Mouse (Mus musculus): Measurements from ENCODE around the gene Acadvl. TPM values are rescaled to one million over a fixed set of nuclear protein-coding genes. Genes with fewer than 3 reads are reported as not detected.

The Acadvl gene
- polyA plus RNA-seq, 1 experiment: 3.2 TPM

DNA sequence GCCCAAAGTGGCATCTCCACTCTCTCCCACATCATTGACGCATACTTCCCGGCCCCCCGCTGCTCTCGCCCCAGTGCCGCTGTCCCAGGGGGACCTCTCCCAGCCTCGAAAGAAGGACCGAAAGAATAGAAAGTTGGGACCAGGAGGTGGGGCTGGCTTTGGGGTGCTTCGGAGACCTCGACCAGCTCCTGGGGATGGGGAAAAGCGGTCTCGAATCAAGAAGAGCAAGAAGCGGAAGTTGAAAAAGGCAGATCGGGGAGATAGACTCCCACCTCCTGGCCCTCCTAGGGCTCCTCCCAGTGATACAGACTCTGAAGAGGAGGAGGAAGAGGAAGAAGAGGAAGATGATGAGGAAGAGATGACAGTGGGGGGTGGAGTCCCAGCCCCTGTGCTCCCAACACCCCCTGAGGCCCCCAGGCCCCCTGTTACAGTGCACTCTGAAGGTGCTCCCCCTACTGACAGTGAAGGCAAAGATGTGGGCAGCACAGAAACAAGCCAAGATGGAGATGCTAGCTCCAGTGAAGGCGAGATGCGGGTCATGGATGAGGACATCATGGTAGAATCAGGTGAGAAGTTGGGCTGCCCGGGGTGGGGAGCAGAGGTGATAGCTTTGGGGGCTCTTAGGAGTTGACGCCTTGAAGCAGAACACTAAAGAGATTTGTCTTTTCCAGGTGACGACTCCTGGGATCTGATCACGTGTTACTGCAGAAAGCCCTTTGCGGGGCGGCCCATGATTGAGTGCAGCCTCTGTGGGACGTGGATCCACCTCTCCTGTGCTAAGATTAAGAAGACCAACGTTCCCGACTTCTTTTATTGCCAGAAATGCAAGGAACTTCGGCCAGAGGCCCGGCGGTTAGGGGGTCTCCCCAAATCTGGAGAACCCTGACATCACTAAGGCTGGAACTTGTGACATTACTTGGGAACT lies 16.4 kb downstream of the Acadvl start:
- Histone ChIP-seq H3K4me3 (replicated peaks) (peak overlapping the region; percentile 85), H3K36me3 (ENCODE audit: control insufficient read depth) (peaks cover 46% of the 10 kb centered on the region), H3K4me1 (ENCODE audit: control insufficient read depth) (peaks cover 74% of the 10 kb centered on the region), H3K9me3 (ENCODE audit: control insufficient read depth, low read length) (no peaks in the 10 kb centered on the region), H3K27me3 (ENCODE audit: control insufficient read depth) (no peaks in the 10 kb centered on the region)
- TF ChIP-seq TAL1 (IDR thresholded peaks at IDR 0.05; ENCODE audit: low read length) (no peak), GATA1 (IDR thresholded peaks at IDR 0.05; ENCODE audit: low read length) (no peak)

DNA sequence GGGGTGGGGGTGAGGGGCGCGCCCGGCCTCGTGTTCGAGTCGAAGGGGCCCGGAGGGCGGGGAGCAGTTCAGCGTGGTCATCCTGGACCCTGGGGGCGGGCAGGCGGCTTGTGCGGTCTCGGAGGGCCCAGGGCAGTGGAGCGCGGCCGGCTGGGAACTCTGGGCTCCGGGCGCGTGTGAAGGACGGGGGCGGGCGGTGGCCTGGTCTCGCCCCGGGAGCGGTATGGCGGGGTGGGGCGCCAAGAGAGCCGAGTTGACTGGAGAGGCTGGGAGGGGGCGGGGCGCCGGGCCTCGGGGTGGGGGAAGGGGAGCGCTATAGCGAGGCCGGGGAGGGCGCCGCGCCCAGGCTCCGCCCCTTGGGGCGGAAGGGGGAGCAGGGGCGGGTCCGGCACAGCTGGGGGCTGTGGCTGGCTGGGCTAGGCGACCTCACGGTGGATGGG lies 18.1 kb downstream of the Acadvl start:
- Histone ChIP-seq H3K27me3 (ENCODE audit: control insufficient read depth) (no peaks in the 10 kb centered on the region), H3K4me3 (replicated peaks) (peak overlapping the region; percentile 85), H3K4me1 (ENCODE audit: control insufficient read depth) (peaks cover 75% of the 10 kb centered on the region), H3K36me3 (ENCODE audit: control insufficient read depth) (peaks cover 60% of the 10 kb centered on the region), H3K9me3 (ENCODE audit: control insufficient read depth, low read length) (no peaks in the 10 kb centered on the region)
- no peak for TF ChIP-seq TAL1 (IDR thresholded peaks at IDR 0.05; ENCODE audit: low read length)
- no peak for TF ChIP-seq GATA1 (IDR thresholded peaks at IDR 0.05; ENCODE audit: low read length)

DNA sequence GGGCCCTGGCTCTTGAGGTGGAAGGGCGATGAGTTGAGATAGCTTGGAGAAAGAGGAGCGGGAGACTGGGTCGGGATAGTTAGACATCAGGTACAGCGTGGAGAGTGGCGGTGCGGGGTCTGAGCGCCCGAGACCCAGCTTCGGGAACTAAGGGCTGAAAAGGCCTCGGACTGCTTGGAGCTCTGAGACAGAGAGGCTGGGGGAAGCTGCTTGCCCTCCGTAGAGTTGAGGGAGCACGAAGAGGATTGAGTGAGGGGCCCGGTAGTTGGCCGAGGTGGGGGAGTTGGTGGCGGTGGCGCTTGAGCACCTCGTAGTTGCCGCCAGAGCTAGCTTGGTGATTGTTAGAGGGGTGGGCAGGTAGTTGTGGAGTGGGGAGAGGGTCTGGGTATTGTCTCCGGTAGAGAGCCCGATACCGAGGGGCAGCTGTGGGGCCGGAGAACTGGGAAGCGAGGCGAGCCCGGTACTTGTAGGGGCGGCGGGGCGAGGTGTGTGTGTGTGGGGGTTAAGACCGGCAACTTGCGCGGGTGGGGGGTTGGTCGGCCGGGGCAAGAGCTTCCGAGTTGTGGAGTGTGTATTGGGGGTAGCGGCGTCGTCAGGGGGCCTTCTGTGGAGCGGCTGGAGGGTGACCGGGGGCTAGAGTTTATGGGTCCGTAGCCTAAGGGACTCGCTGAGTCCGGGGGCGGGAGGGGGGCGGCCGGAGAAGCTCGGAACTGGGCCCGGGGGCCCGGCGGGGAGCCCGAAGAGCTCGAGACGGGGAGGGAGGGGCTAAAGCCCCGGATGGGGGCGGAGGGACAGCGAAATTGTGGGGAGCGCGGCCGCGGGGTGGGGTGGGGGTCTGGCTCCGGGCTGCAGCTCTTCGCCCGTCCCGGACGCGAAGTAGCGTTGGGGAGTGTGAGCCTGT lies 18.8 kb downstream of the Acadvl start:
- Histone ChIP-seq H3K4me1 (ENCODE audit: control insufficient read depth) (peaks cover 71% of the 10 kb centered on the region), H3K4me3 (replicated peaks) (peak overlapping the region; percentile 85), H3K36me3 (ENCODE audit: control insufficient read depth) (peaks cover 59% of the 10 kb centered on the region), H3K9me3 (ENCODE audit: control insufficient read depth, low read length) (no peaks in the 10 kb centered on the region), H3K27me3 (ENCODE audit: control insufficient read depth) (no peaks in the 10 kb centered on the region)
- TF ChIP-seq TAL1 (IDR thresholded peaks at IDR 0.05; ENCODE audit: low read length): no peak
- TF ChIP-seq GATA1 (IDR thresholded peaks at IDR 0.05; ENCODE audit: low read length): no peak

DNA sequence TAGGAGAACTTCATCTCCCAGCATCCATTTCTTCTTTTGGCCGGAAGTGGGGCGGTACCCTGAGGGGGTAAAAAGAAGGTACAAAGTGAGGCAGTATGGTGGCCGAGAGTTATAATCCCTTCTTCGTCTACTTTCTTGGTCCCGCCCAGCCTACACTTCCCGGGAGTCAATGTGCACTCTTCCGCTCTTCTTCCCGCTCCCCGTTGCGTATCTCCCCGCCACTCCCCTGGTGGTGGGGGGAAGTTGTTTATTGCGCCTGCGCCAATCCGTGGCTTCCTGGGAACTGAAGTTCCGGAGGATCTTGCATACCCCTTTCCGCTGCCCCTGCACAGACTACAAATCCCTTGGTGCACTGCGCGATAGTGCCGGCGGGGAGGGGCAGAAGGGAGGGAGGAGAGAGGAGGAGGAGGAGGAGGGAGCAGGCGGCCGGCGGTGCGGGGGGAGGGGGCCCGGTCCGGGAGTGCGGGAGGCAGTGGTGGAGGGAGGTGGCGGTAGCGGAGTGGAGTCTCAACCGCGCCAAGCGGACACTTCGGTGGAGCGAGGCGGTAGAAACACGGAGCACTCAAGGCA lies 19.7 kb downstream of the Acadvl start, which contains the start of gene Phf23:
Phf23 (plus strand) TSS at position 387 of the 570 bp plus-strand sequence.
- Histone ChIP-seq H3K36me3 (ENCODE audit: control insufficient read depth) (peaks cover 59% of the 10 kb centered on the region), H3K4me1 (ENCODE audit: control insufficient read depth) (peaks cover 70% of the 10 kb centered on the region)
- no peak for TF ChIP-seq GATA1 (IDR thresholded peaks at IDR 0.05; ENCODE audit: low read length)
- TF ChIP-seq TAL1 (IDR thresholded peaks at IDR 0.05; ENCODE audit: low read length): no peak

DNA sequence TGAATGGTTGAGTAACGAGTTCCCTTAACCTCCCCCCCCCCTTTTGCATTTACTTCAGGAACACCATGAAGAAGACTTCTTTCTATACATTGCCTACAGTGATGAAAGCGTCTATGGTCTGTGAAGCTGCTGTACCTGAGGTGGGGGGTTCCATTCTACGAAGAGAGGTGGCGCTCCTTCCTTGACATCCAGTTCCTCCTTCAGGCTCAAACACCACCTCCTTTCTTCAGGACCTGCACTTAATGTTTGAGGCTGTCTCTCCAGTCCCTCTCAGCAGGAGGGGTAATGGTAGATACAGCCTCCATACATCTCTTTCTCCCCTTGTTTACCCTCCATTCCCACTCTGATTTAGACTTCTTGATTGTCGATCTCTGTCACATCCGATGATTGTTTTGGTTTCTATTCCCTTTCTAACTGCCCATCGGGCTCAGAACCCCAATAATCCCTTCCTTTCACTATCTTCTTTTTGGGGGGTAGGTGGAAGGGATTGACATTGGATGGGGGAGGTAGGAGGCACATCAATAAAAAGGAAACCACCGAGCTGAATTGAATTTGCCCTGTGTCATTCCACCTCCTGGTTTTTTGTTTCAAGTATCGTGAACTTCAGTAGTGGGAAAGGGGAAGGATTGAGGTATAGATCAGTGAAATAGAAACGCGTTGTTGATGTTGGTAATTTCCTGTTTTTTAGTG lies 20.7 kb downstream of the Acadvl start:
- Histone ChIP-seq H3K4me1 (ENCODE audit: control insufficient read depth) (peaks cover 69% of the 10 kb centered on the region), H3K36me3 (ENCODE audit: control insufficient read depth) (peaks cover 57% of the 10 kb centered on the region), H3K9me3 (ENCODE audit: control insufficient read depth, low read length) (no peaks in the 10 kb centered on the region), H3K4me3 (replicated peaks) (peak overlapping the region; percentile 85), H3K27me3 (ENCODE audit: control insufficient read depth) (no peaks in the 10 kb centered on the region)
- TF ChIP-seq TAL1 (IDR thresholded peaks at IDR 0.05; ENCODE audit: low read length): no peak
- no peak for TF ChIP-seq GATA1 (IDR thresholded peaks at IDR 0.05; ENCODE audit: low read length)

More for the DNA sequence above, 19.7 kb downstream of the Acadvl start, which contains the start of gene Phf23:
- no peaks in the 10 kb centered on the region for H3K9me3 ChIP-seq (ENCODE audit: control insufficient read depth, low read length)
- peak within 1 kb of the TSS; percentile 85 for H3K4me3 ChIP-seq (replicated peaks)
- H3K27me3 ChIP-seq (ENCODE audit: control insufficient read depth): no peaks in the 10 kb centered on the region

DNA sequence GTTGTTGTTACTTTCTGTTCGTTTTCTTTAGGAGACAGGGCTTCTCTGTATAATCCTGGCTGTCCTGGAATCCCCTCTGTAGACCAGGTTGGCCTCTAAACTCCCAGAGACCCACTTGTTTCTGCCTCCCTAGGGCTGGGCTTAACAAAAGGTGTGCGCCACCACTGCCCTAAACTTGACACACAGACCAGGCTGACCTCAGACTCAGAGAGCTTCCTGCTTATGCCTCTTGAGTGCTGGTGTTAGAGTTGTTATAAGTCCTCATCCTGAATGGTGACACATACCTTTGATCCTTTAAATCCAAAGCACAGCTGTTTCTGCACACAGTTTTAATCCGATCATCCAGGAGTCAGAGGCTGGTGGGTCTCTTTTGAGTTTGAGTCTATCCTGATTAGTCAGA lies 22.3 kb downstream of the Acadvl start:
- TF ChIP-seq GATA1 (IDR thresholded peaks at IDR 0.05; ENCODE audit: low read length): no peak
- TF ChIP-seq TAL1 (IDR thresholded peaks at IDR 0.05; ENCODE audit: low read length): no peak
- Histone ChIP-seq H3K4me3 (replicated peaks) (peak overlapping the region; percentile 86), H3K4me1 (ENCODE audit: control insufficient read depth) (peaks cover 54% of the 10 kb centered on the region), H3K36me3 (ENCODE audit: control insufficient read depth) (peaks cover 57% of the 10 kb centered on the region), H3K27me3 (ENCODE audit: control insufficient read depth) (no peaks in the 10 kb centered on the region), H3K9me3 (ENCODE audit: control insufficient read depth, low read length) (no peaks in the 10 kb centered on the region)

DNA sequence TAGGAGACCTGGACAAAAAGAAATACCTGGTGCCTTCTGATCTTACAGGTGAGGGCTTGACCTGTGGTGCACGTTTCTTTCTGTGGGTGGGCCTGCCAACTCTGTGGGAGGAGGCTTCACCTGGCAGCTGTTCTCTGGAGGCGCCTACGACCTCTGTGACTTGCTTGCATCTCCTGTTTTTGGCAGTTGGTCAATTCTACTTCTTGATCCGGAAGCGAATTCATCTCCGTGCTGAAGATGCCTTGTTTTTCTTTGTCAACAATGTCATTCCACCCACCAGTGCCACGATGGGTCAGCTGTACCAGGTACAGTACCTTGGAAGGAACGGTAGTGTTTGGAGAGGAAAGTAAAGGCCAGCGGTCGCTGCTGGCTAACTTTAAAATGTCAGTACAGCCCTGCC lies 22.8 kb downstream of the Acadvl start:
- no peaks in the 10 kb centered on the region for H3K9me3 ChIP-seq (ENCODE audit: control insufficient read depth, low read length)

DNA sequence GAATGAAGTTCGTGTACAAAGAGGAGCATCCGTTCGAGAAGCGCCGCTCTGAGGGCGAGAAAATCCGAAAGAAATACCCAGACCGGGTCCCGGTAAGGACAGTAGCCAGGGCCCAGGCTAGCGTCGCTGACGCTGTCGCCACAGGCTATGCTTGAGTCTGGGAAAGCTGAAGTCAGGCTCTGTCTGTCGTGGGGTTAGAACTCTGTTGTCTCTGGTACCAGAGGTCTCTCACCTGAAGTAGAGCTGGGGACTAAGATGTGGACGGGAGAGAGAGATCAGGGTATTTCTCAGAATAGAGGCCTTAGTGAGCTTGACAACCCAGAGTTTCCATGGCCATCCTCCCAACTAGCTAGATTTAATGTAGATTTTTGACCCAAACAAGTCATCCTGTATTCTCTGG lies 23.5 kb downstream of the Acadvl start:
- no peaks in the 10 kb centered on the region for H3K27me3 ChIP-seq (ENCODE audit: control insufficient read depth)
- TF ChIP-seq GATA1 (IDR thresholded peaks at IDR 0.05; ENCODE audit: low read length) (no peak), TAL1 (IDR thresholded peaks at IDR 0.05; ENCODE audit: low read length) (no peak)
- peak overlapping the region; percentile 86 for H3K4me3 ChIP-seq (replicated peaks)
- peaks cover 42% of the 10 kb centered on the region for H3K4me1 ChIP-seq (ENCODE audit: control insufficient read depth)
- peaks cover 64% of the 10 kb centered on the region for H3K36me3 ChIP-seq (ENCODE audit: control insufficient read depth)
- no peaks in the 10 kb centered on the region for H3K9me3 ChIP-seq (ENCODE audit: control insufficient read depth, low read length)

More for the DNA sequence above, 22.8 kb downstream of the Acadvl start:
- no peaks in the 10 kb centered on the region for H3K27me3 ChIP-seq (ENCODE audit: control insufficient read depth)
- no peak for TF ChIP-seq TAL1 (IDR thresholded peaks at IDR 0.05; ENCODE audit: low read length)
- no peak for TF ChIP-seq GATA1 (IDR thresholded peaks at IDR 0.05; ENCODE audit: low read length)
- H3K4me1 ChIP-seq (ENCODE audit: control insufficient read depth): peaks cover 48% of the 10 kb centered on the region
- H3K36me3 ChIP-seq (ENCODE audit: control insufficient read depth): peaks cover 58% of the 10 kb centered on the region
- peak overlapping the region; percentile 86 for H3K4me3 ChIP-seq (replicated peaks)
